Mouse (Mus musculus) lung, embryonic 16.5 days (tissue): ENCODE measurements around the gene Camkmt. TPM values are rescaled to one million over a fixed set of nuclear protein-coding genes. Genes with fewer than 3 reads are reported as not detected.

Experiments used
- ATAC-seq: fragments of 200-750 bp; cut with Nextera tagmentation; 2 replicates; pipeline ENCODE4 v1.8.0; 2017; ENCODE audit warnings: low read depth, mild to moderate bottlenecking, moderate library complexity
- H3K27ac ChIP-seq: fragments of 300-500 bp; sonication (generic); 2 replicates; pipeline ENCODE4 v1.5.1; 2014; ENCODE audit warnings: mild to moderate bottlenecking, control low read depth, low read length
- H3K27me3 ChIP-seq: fragments of 300-500 bp; sonication (generic); 2 replicates; pipeline ENCODE4 v1.6.1; 2014; ENCODE audit warnings: low read depth, low read length, mixed read lengths; ENCODE audit not compliant: control insufficient read depth, insufficient read depth
- H3K36me3 ChIP-seq: fragments of 300-500 bp; sonication (generic); 2 replicates; pipeline ENCODE4 v1.6.1; 2014; ENCODE audit warnings: low read length; ENCODE audit not compliant: control insufficient read depth, insufficient read depth
- H3K4me1 ChIP-seq: fragments of 300-500 bp; sonication (generic); replicated peaks from 2 replicates; pipeline ENCODE4 v1.6.1; 2014; ENCODE audit warnings: low read length, mixed read lengths; ENCODE audit not compliant: control insufficient read depth, insufficient read depth
- H3K4me2 ChIP-seq: fragments of 300-500 bp; sonication (generic); 2 replicates; pipeline ENCODE4 v1.6.1; 2014; ENCODE audit warnings: low read depth, low read length, control low read depth
- H3K4me3 ChIP-seq: fragments of 300-500 bp; sonication (generic); 2 replicates; pipeline ENCODE4 v1.5.1; 2014; ENCODE audit warnings: mild to moderate bottlenecking, low read length, control low read depth
- H3K9ac ChIP-seq: fragments of 300-500 bp; sonication (generic); 2 replicates; pipeline ENCODE4 v1.6.1; 2014; ENCODE audit warnings: low read length, control low read depth
- H3K9me3 ChIP-seq: fragments of 300-500 bp; sonication (generic); 2 replicates; pipeline ENCODE4 v1.6.1; 2016; ENCODE audit warnings: low read length; ENCODE audit not compliant: control insufficient read depth
- WGBS: fragments of 180-500 bp; shearing (Covaris S2); extraction: QIAGEN DNeasy Blood & Tissue Kit; methylation state at CpG from one replicate; pipeline ENCODE4 v1.1.7; 2014; 5-methylcytosine and 5-hydroxymethylcytosine counted together
- polyA plus RNA-seq: library from polyadenylated mRNA; unstranded; fragments of >200 nt; fragmentation: Nextera tagmentation; extraction: Ambion mirVana; gene quantifications from 2 replicates; pipeline ENCODE4 v1.2.1, GENCODE M21; 2015

Gene Camkmt
- polyA plus RNA-seq, 1 experiment from 2014 or later = 10.9 TPM

DNA sequence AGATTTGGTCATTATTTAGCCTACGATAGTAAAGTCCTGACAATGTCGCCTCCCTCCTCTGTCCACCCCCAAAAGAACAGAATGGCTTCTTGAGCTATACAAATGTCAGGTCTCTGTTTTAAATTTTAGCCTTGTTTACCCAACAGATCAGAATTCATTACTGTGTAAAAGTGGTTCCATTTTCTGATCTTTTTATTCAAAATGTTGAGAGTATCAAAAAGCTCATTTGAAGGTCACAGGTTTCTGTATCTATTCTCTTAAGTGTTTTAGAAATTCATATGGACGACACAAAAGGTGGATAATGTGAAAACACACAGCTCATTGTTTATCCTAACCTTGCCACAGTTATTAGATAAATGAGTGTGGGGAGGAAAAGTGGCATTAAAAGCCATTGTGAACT is 397.2 kb downstream of the Camkmt start:
- H3K4me3 ChIP-seq = no peak overlapping the region
- no peak overlapping the region for H3K27ac ChIP-seq
- H3K9ac ChIP-seq = no peak overlapping the region
- no peaks in the 10 kb centered on the region for H3K4me1 ChIP-seq
- peaks cover 77% of the 10 kb centered on the region for H3K27me3 ChIP-seq
- 38% methylated on average over 3 of the region's 3 CpGs for WGBS
- no peaks in the 10 kb centered on the region for H3K9me3 ChIP-seq
- H3K36me3 ChIP-seq = no peaks in the 10 kb centered on the region
- no peak overlapping the region for H3K4me2 ChIP-seq
- no peak for ATAC-seq

- Histone ChIP-seq H3K36me3 (no peaks in the 10 kb centered on the region), H3K4me2 (no peak overlapping the region), H3K27me3 (peaks cover 72% of the 10 kb centered on the region), H3K27ac (no peak overlapping the region), H3K4me3 (no peak overlapping the region), H3K9me3 (no peaks in the 10 kb centered on the region), H3K4me1 (no peaks in the 10 kb centered on the region), H3K9ac (no peak overlapping the region)
- WGBS = 7% methylated on average over 14 of the region's 14 CpGs
- no peak for ATAC-seq
These were observed 398.5 kb downstream of the Camkmt start for GRCm38 (mm10) chr17:85488601-85489487.

GRCm38 (mm10) chr17:85489488-85489980 is 399.2 kb downstream of the Camkmt start:
- no peak for ATAC-seq
- H3K27ac ChIP-seq = no peak overlapping the region

GRCm38 (mm10) chr17:85491491-85491890 is 401.1 kb downstream of the Camkmt start:
- peaks cover 8% of the 10 kb centered on the region for H3K9me3 ChIP-seq
- H3K4me3 ChIP-seq = no peak overlapping the region
- H3K36me3 ChIP-seq = no peaks in the 10 kb centered on the region
- H3K9ac ChIP-seq = no peak overlapping the region
- no peak overlapping the region for H3K4me2 ChIP-seq
- no peaks in the 10 kb centered on the region for H3K4me1 ChIP-seq
- no peak overlapping the region for H3K27ac ChIP-seq
- 70% methylated on average over 3 of the region's 3 CpGs for whole genome bisulfite sequencing
- no peak for ATAC-seq
- peaks cover 49% of the 10 kb centered on the region for H3K27me3 ChIP-seq

More at GRCm38 (mm10) chr17:85489488-85489980, 399.2 kb downstream of the Camkmt start:
- Histone ChIP-seq H3K4me2 (no peak overlapping the region), H3K9me3 (no peaks in the 10 kb centered on the region), H3K4me1 (no peaks in the 10 kb centered on the region), H3K9ac (no peak overlapping the region), H3K4me3 (no peak overlapping the region), H3K27me3 (peaks cover 67% of the 10 kb centered on the region), H3K36me3 (no peaks in the 10 kb centered on the region)
- 3% methylated on average over 10 of the region's 10 CpGs for WGBS

GRCm38 (mm10) chr17:85493521-85493920 is 403.2 kb downstream of the Camkmt start:
- no peak overlapping the region for H3K27ac ChIP-seq
- H3K4me3 ChIP-seq = no peak overlapping the region
- H3K27me3 ChIP-seq = peaks cover 31% of the 10 kb centered on the region
- peaks cover 10% of the 10 kb centered on the region for H3K9me3 ChIP-seq
- H3K4me2 ChIP-seq = no peak overlapping the region
- 54% methylated on average over 4 of the region's 4 CpGs for WGBS
- no peaks in the 10 kb centered on the region for H3K4me1 ChIP-seq
- H3K36me3 ChIP-seq = no peaks in the 10 kb centered on the region
- no peak for ATAC-seq
- H3K9ac ChIP-seq = no peak overlapping the region

- H3K36me3 ChIP-seq = no peaks in the 10 kb centered on the region
- no peak overlapping the region for H3K4me3 ChIP-seq
- H3K4me2 ChIP-seq = no peak overlapping the region
- H3K4me1 ChIP-seq = no peaks in the 10 kb centered on the region
- peaks cover 10% of the 10 kb centered on the region for H3K9me3 ChIP-seq
- no peak overlapping the region for H3K27ac ChIP-seq
- no peak overlapping the region for H3K9ac ChIP-seq
- WGBS = 88% methylated on average over 3 of the region's 3 CpGs
- no peak for ATAC-seq
- H3K27me3 ChIP-seq = peaks cover 14% of the 10 kb centered on the region
These were observed 404.8 kb downstream of the Camkmt start for GRCm38 (mm10) chr17:85495012-85495754.

DNA sequence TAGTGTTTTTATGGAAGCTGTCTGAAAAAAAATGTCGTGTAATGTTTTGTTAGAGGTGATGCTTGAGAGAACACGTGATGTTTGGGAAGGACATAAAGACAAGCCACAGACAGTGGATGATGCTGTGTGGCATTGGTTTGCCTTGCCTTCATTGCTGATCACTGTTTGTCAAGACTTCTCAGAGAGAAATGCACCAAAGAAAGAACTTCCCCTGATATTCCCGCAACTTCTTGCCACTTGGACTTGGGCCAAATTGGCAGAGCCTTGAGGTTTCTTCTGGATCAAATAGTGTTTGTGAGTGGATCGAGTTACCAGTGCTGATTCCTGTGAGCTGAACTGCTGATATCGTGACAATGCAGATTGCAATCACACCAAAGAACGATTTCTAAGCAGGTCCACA is 405.5 kb downstream of the Camkmt start:
- ATAC-seq = no peak
- Histone ChIP-seq H3K27me3 (peaks cover 10% of the 10 kb centered on the region), H3K4me2 (no peak overlapping the region), H3K9ac (no peak overlapping the region), H3K4me1 (no peaks in the 10 kb centered on the region), H3K27ac (no peak overlapping the region), H3K9me3 (peaks cover 10% of the 10 kb centered on the region), H3K36me3 (no peaks in the 10 kb centered on the region), H3K4me3 (no peak overlapping the region)
- WGBS = 73% methylated on average over 6 of the region's 6 CpGs

DNA sequence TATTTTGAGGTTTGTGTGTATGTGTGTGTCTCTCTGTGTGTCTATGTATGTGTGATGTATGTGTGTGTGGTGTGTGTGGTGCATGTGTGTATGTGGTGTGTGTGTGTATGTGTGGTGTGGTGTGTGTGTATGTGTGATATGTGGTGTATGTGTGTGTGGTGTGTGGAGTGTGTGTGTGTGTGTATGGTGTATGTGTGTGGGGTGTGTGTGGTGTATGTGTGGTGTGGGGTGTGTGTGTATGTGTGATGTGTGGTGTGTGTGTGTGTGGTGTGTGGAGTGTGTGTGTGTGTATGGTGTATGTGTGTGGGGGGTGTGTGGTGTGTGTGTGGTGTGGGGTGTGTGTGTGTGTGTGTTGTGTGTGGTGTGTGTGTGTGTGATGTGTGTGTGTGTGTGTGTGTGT is 414.5 kb downstream of the Camkmt start:
- Histone ChIP-seq H3K36me3 (no peaks in the 10 kb centered on the region), H3K4me3 (no peak overlapping the region), H3K9ac (no peak overlapping the region), H3K4me1 (no peaks in the 10 kb centered on the region), H3K9me3 (no peaks in the 10 kb centered on the region), H3K27ac (no peak overlapping the region), H3K4me2 (no peak overlapping the region), H3K27me3 (no peaks in the 10 kb centered on the region)
- no peak for ATAC-seq
